Comparison of ENCODE assay signal across 28 mouse cellular contexts in genomic region chr7:29337766-29338165, GRCm38 (mm10). TPM values are rescaled to one million over a fixed set of nuclear protein-coding genes. Genes with fewer than 3 reads are reported as not detected.
DNase-seq lines count a peak whose midpoint lies in the region; ATAC-seq and TF ChIP-seq lines count a peak whose summit lies in the region.
"Had no signal": no experiment of that assay in that cellular context is flagged by ENCODE, and none has a peak within 500 bp of the region (broad histone marks: within the 10 kb centered on the region; RNA-seq: fewer than 3 reads in every experiment).

No protein-coding gene starts in this region.

- no peak for TF ChIP-seq EP300 in MEL (IDR thresholded peaks at IDR 0.05; ENCODE audit: low read depth in 1 of 2, low read length in 2 of 2)

- H3K36me3 ChIP-seq in heart, embryonic 11.5 days (ENCODE audit: control insufficient read depth, insufficient read depth, low read length), result no peaks in the 10 kb centered on the region
- peaks cover 3 to 41% of the 10 kb centered on the region in 2 experiments; a peak in 3 of 4 replicates for H3K36me3 ChIP-seq in MEL (ENCODE audit: control insufficient read depth in 1 of 2, insufficient read depth in 2 of 2, low read length in 2 of 2)
- H3K36me3 ChIP-seq in liver, embryonic 11.5 days (ENCODE audit: control insufficient read depth, insufficient read depth, low read length), result peaks cover 4% of the 10 kb centered on the region; the same call in 1 of the 2 replicates
- H3K36me3 ChIP-seq in liver, embryonic 16.5 days (ENCODE audit: control insufficient read depth, insufficient read depth), result no peaks in the 10 kb centered on the region
- H3K36me3 ChIP-seq: heart, embryonic 12.5 days; midbrain, embryonic 15.5 days had no signal

- H3K79me2 ChIP-seq in MEL (ENCODE audit: control insufficient read depth, insufficient read depth, low read length, poor library complexity), result peaks cover 33% of the 10 kb centered on the region

- H3K4me1 ChIP-seq in heart, embryonic 11.5 days (ENCODE audit: control insufficient read depth, insufficient read depth, low read length), result peaks cover 12% of the 10 kb centered on the region
- peaks cover 24 to 51% of the 10 kb centered on the region in 2 experiments for H3K4me1 ChIP-seq in MEL (ENCODE audit: control insufficient read depth in 1 of 2, insufficient read depth in 2 of 2, low read length in 2 of 2)
- peaks cover 63% of the 10 kb centered on the region for H3K4me1 ChIP-seq in liver, embryonic 11.5 days (replicated peaks; ENCODE audit: control insufficient read depth, insufficient read depth, low read length)
- peaks cover 79% of the 10 kb centered on the region for H3K4me1 ChIP-seq in liver, embryonic 16.5 days (ENCODE audit: control insufficient read depth, low read depth, low read length)

- H3K27me3 ChIP-seq in heart, embryonic 11.5 days (ENCODE audit: control insufficient read depth, insufficient read depth, low read length), result no peaks in the 10 kb centered on the region
- H3K27me3 ChIP-seq in MEL (ENCODE audit: control insufficient read depth in 1 of 2, insufficient read depth in 2 of 2, low read length in 2 of 2), result no peaks in the 10 kb centered on the region
- H3K27me3 ChIP-seq in liver, embryonic 11.5 days (replicated peaks; ENCODE audit: control insufficient read depth, insufficient read depth, low read length), result no peaks in the 10 kb centered on the region; the same call in 1 of the 2 replicates
- H3K27me3 ChIP-seq in liver, embryonic 16.5 days (ENCODE audit: control insufficient read depth, insufficient read depth, low read depth, low read length), result no peaks in the 10 kb centered on the region
- H3K27me3 ChIP-seq: embryonic facial prominence, embryonic 15.5 days; hindbrain, embryonic 13.5 days; limb, embryonic 12.5 days; midbrain, embryonic 15.5 days had no signal

- no peak for DNase-seq in heart, adult 18-20 months
- DNase-seq in MEL (ENCODE audit: low read depth, low spot score), result no peak
- DNase-seq in liver, embryonic 11.5 days (ENCODE audit: low spot score), result no peak
- no peak for DNase-seq in gastrocnemius, adult 18-20 months (ENCODE audit: low spot score)
- DNase-seq in cerebellum, postnatal 10 days, result no peak
- DNase-seq: adrenal gland, adult 8-10 months; cerebellum, adult 11-12 months; cerebellum, adult 9-11 months; gastrocnemius, postnatal 25 days; heart, adult 11 months; heart, postnatal 4 days; layer of hippocampus, adult 9-11 months; lung, adult 2 months; lung, postnatal 10 days; thymus, adult 2 months; thymus, postnatal 36 days had no signal

- H3K9me3 ChIP-seq in heart, embryonic 11.5 days (replicated peaks; ENCODE audit: control insufficient read depth, low read length), result no peaks in the 10 kb centered on the region
- no peaks in the 10 kb centered on the region for H3K9me3 ChIP-seq in MEL (replicated peaks; ENCODE audit: insufficient read depth, low read length)
- H3K9me3 ChIP-seq in liver, embryonic 11.5 days (ENCODE audit: control insufficient read depth, low read length), result no peaks in the 10 kb centered on the region
- no peaks in the 10 kb centered on the region for H3K9me3 ChIP-seq in liver, embryonic 16.5 days (replicated peaks; ENCODE audit: control insufficient read depth, low read length)
- H3K9me3 ChIP-seq: embryonic facial prominence, embryonic 15.5 days; heart, embryonic 12.5 days; hindbrain, embryonic 13.5 days; limb, embryonic 12.5 days; midbrain, embryonic 15.5 days had no signal

- no peak overlapping the region for H3K4me3 ChIP-seq in heart, embryonic 11.5 days (ENCODE audit: low read depth, low read length)
- peak overlapping the region; percentile 57 to 67 for H3K4me3 ChIP-seq in MEL (ENCODE audit: control insufficient read depth in 1 of 2, insufficient read depth in 1 of 2, low read depth in 2 of 2, low read length in 2 of 2)
- H3K4me3 ChIP-seq in liver, embryonic 11.5 days (ENCODE audit: low read depth, low read length), result peak overlapping the region; percentile 35
- no peak overlapping the region for H3K4me3 ChIP-seq in liver, embryonic 16.5 days (ENCODE audit: low read depth, low read length)
- H3K4me3 ChIP-seq: embryonic facial prominence, embryonic 15.5 days; heart, embryonic 12.5 days; hindbrain, embryonic 13.5 days; limb, embryonic 12.5 days; midbrain, embryonic 15.5 days had no signal

- no peak for TF ChIP-seq CTCF in MEL (IDR thresholded peaks at IDR 0.05 in 2 of 3, conservative IDR thresholded peaks at IDR 0.05 in 1 of 3; ENCODE audit: control insufficient read depth in 1 of 3, insufficient read depth in 1 of 3, low read depth in 2 of 3, low read length in 3 of 3, poor library complexity in 1 of 3, severe bottlenecking in 1 of 3)

- H3K27ac ChIP-seq in heart, embryonic 11.5 days (ENCODE audit: low read depth, low read length), result no peak overlapping the region
- peak overlapping the region; percentile 99 for H3K27ac ChIP-seq in MEL (ENCODE audit: control insufficient read depth, low read depth, low read length)
- H3K27ac ChIP-seq in liver, embryonic 11.5 days (ENCODE audit: low read depth, low read length), result peak overlapping the region; percentile 91
- H3K27ac ChIP-seq in liver, embryonic 16.5 days (ENCODE audit: low read length), result peak overlapping the region; percentile 87
- H3K27ac ChIP-seq: embryonic facial prominence, embryonic 15.5 days; limb, embryonic 12.5 days; midbrain, embryonic 15.5 days; stomach, postnatal 0 days had no signal

- WGBS in heart, embryonic 11.5 days (ENCODE audit: insufficient replicate concordance), result 79% methylated on average over 2 of the region's 2 CpGs
- WGBS in liver, embryonic 11.5 days, result 93% methylated on average over 2 of the region's 2 CpGs
- WGBS in liver, embryonic 16.5 days (ENCODE audit: insufficient replicate concordance), result 84% methylated on average over 2 of the region's 2 CpGs

- H3K4me2 ChIP-seq in heart, embryonic 11.5 days, result no peak overlapping the region
- peak overlapping the region; percentile 57 for H3K4me2 ChIP-seq in liver, embryonic 11.5 days
- 0 out of 2 replicates have a peak overlapping the region, but pooled peaks have one; percentile 56 for H3K4me2 ChIP-seq in liver, embryonic 16.5 days (ENCODE audit: low read depth, low read length)
- H3K4me2 ChIP-seq: embryonic facial prominence, embryonic 15.5 days; heart, embryonic 12.5 days; hindbrain, embryonic 13.5 days; limb, embryonic 12.5 days; midbrain, embryonic 15.5 days had no signal

- 0 out of 2 replicates have a peak overlapping the region, but pooled peaks have one; percentile 28 for H3K9ac ChIP-seq in heart, embryonic 11.5 days (ENCODE audit: low read depth, low read length)
- peak overlapping the region; percentile 84 for H3K9ac ChIP-seq in MEL (ENCODE audit: control insufficient read depth, low read depth, low read length, poor library complexity, severe bottlenecking)
- peak overlapping the region; percentile 61 for H3K9ac ChIP-seq in liver, embryonic 11.5 days (ENCODE audit: low read depth, low read length)
- no peak overlapping the region for H3K9ac ChIP-seq in liver, embryonic 16.5 days (ENCODE audit: low read depth, low read length)
- H3K9ac ChIP-seq: embryonic facial prominence, embryonic 15.5 days; heart, embryonic 12.5 days; hindbrain, embryonic 13.5 days; limb, embryonic 12.5 days; midbrain, embryonic 15.5 days had no signal

- no peak for ATAC-seq in heart, embryonic 11.5 days (replicated peaks; ENCODE audit: insufficient number of reproducible peaks, low FRiP score, low TSS enrichment)
- ATAC-seq in liver, embryonic 11.5 days (replicated peaks; ENCODE audit: low FRiP score), result no peak
- ATAC-seq in liver, embryonic 16.5 days (ENCODE audit: low read depth), result no peak
- ATAC-seq: activated CD4-positive, CD25-positive, alpha-beta regulatory T cell, adult 4 months; CD4-positive, CD25-positive, alpha-beta regulatory T cell, adult 4 months; forebrain, embryonic 16.5 days; midbrain, embryonic 15.5 days had no signal

- no peak for TF ChIP-seq RAD21 in MEL (IDR thresholded peaks at IDR 0.05; ENCODE audit: low read depth, low read length)

- TF ChIP-seq POLR2A in MEL (IDR thresholded peaks at IDR 0.05; ENCODE audit: control insufficient read depth in 1 of 2, insufficient read depth in 1 of 2, low read depth in 1 of 2, low read length in 2 of 2, poor library complexity in 1 of 2), result no peak

TF ChIP-seq in MEL, 35 proteins besides CTCF, POLR2A, EP300 and RAD21 (continues in another document):
- TF ChIP-seq CHD1 (IDR thresholded peaks at IDR 0.05; ENCODE audit: low read depth, low read length) (no peak), E2F4 (IDR thresholded peaks at IDR 0.05; ENCODE audit: borderline replicate concordance, low read depth, low read length) (no peak), SMC3 (IDR thresholded peaks at IDR 0.05; ENCODE audit: low read depth, low read length) (no peak)

RNA-seq across cellular contexts. Expression of gene Dpf1, which starts 34.0 kb away (rescaled TPM):
- 2.9 and 3.3 TPM in 2 replicates for polyA plus RNA-seq in heart, embryonic 11.5 days (2014; fragmentation: Nextera tagmentation; extraction: Ambion mirVana)
- total RNA-seq in heart, adult 18-20 months (2021), result 1 to 10 TPM in 1 of 2 experiments, under 1 TPM in 1; 0.47 to 1.1 TPM
- 8.4 and 10.2 TPM in 2 replicates for total RNA-seq in MEL (2012; rRNA removed)
- 10 to 100 TPM in 1 of 2 experiments, not detected in 1; 17.3 TPM for polyA plus RNA-seq in MEL (2012; ENCODE audit: insufficient read depth in 1 of 2, insufficient read length in 2 of 2, low read depth in 1 of 2, low replicate concordance in 2 of 2, missing spikeins in 1 of 2)
- polyA plus RNA-seq in liver, embryonic 11.5 days (2014; fragmentation: Nextera tagmentation; extraction: Ambion mirVana), result 6.1 and 7.5 TPM in 2 replicates
- polyA plus RNA-seq in liver, embryonic 16.5 days (2015; fragmentation: Nextera tagmentation; extraction: Ambion mirVana), result 1.2 and 1.5 TPM in 2 replicates
- 1 to 10 TPM; 2.4 to 2.7 TPM for total RNA-seq in gastrocnemius, adult 18-20 months (2021)
- total RNA-seq: neutrophil, adult 5-6 weeks had no signal
- polyA plus RNA-seq: activated CD4-positive, CD25-positive, alpha-beta regulatory T cell, adult 4 months; CD4-positive, CD25-positive, alpha-beta regulatory T cell, adult 4 months had no signal

RNA-seq across cellular contexts. Expression of gene Ppp1r14a, which starts 48.7 kb away (rescaled TPM):
- polyA plus RNA-seq in heart, embryonic 11.5 days (2014; fragmentation: Nextera tagmentation; extraction: Ambion mirVana), result 9.4 and 10.3 TPM in 2 replicates
- 1 to 10 TPM; 5.8 to 7.5 TPM for total RNA-seq in heart, adult 18-20 months (2021)
- total RNA-seq in MEL (2012; rRNA removed), result 3.8 and 3.9 TPM in 2 replicates
- 1 to 10 TPM in 1 of 2 experiments, not detected in 1; 7.1 TPM for polyA plus RNA-seq in MEL (2012; ENCODE audit: insufficient read depth in 1 of 2, insufficient read length in 2 of 2, low read depth in 1 of 2, low replicate concordance in 2 of 2, missing spikeins in 1 of 2)
- polyA plus RNA-seq in liver, embryonic 11.5 days (2014; fragmentation: Nextera tagmentation; extraction: Ambion mirVana), result 6.0 and 6.9 TPM in 2 replicates
- polyA plus RNA-seq in liver, embryonic 16.5 days (2015; fragmentation: Nextera tagmentation; extraction: Ambion mirVana), result 2.5 and 2.7 TPM in 2 replicates
- total RNA-seq in gastrocnemius, adult 18-20 months (2021), result 1 to 10 TPM; 3.3 to 3.4 TPM
- total RNA-seq: neutrophil, adult 5-6 weeks had no signal
- polyA plus RNA-seq: activated CD4-positive, CD25-positive, alpha-beta regulatory T cell, adult 4 months; CD4-positive, CD25-positive, alpha-beta regulatory T cell, adult 4 months had no signal

RNA-seq across cellular contexts. Expression of gene Spint2, which starts 56.1 kb away (rescaled TPM):
- 39.2 and 42.8 TPM in 2 replicates for polyA plus RNA-seq in heart, embryonic 11.5 days (2014; fragmentation: Nextera tagmentation; extraction: Ambion mirVana)
- total RNA-seq in heart, adult 18-20 months (2021), result 10 to 100 TPM; 45.7 to 53.8 TPM
- total RNA-seq in MEL (2012; rRNA removed), result 71.9 and 78.1 TPM in 2 replicates
- polyA plus RNA-seq in MEL (2012; ENCODE audit: insufficient read depth in 1 of 2, insufficient read length in 2 of 2, low read depth in 1 of 2, low replicate concordance in 2 of 2, missing spikeins in 1 of 2), result 100 to 1,000 TPM in 1 of 2 experiments, not detected in 1; 131 TPM
- 51.6 and 53.7 TPM in 2 replicates for polyA plus RNA-seq in liver, embryonic 11.5 days (2014; fragmentation: Nextera tagmentation; extraction: Ambion mirVana)
- polyA plus RNA-seq in liver, embryonic 16.5 days (2015; fragmentation: Nextera tagmentation; extraction: Ambion mirVana), result 30.9 and 38.6 TPM in 2 replicates
- 10 to 100 TPM in 1 of 2 experiments, 1 to 10 TPM in 1; 8.2 to 14.7 TPM for total RNA-seq in gastrocnemius, adult 18-20 months (2021)

Comparison
In these comparisons a context has a peak if more than half of its experiments do, and no peak if none do; other contexts are left out.
1. H3K4me3 ChIP-seq: peak in MEL (2 of 2) and liver, embryonic 11.5 days (single experiment); none in heart, embryonic 11.5 days (single experiment) and liver, embryonic 16.5 days (single experiment).